Mouse (Mus musculus): ENCODE measurements around the gene Eif2ak4.

Gene Eif2ak4

GRCm38 (mm10) chr2:118464450-118464849 is 76.0 kb downstream of the Eif2ak4 start:
- no peak for DNase-seq (ENCODE audit: low spot score)

GRCm38 (mm10) chr2:118465894-118466293 is 77.5 kb downstream of the Eif2ak4 start:
- DNase-seq (ENCODE audit: low spot score): no peak

DNA sequence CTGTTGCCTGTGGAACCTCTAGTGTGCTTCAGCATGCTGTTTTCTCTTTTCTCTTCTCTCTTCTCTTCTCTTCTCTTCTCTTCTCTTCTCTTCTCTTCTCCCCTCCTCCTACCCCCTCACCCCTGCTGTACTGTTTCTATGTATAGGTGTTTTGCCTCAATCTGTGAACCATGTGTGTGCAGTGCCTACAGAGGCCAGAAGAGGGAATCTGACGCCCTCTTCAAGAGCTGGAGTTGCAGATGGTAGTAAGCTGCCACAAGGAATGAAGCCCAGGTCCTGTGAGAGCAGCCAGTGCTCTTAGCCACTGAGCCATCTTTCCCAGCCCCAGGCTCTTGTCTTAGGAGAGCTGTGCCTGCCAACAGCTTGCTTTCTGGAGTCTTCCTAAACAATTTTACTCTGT is 78.2 kb downstream of the Eif2ak4 start:
- no peak for DNase-seq (ENCODE audit: low spot score)

DNA sequence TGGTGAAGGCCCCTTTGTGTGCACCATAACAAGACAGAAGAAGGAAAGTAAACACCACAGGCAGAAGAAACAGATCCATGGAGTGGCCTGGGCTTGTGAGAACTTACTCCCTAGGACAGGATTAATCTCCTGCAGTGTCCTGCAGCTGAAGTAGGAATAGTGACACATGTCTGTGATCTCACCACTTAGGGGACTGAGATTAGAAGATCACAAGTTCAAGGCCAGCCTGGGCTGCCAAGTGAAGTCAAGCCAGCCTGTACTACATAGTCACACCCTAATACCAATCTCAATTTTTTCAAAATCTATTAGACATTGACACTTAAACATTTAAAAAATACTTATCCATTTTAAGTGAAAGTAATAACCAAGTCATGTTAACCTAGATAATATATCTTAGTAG is 79.9 kb downstream of the Eif2ak4 start:
- DNase-seq (ENCODE audit: low spot score): no peak

- DNase-seq (ENCODE audit: low spot score): no peak
Measured at GRCm38 (mm10) chr2:118478833-118479549, 90.6 kb downstream of the Eif2ak4 start.

- peak; percentile 96 for DNase-seq (ENCODE audit: low spot score)
Measured at GRCm38 (mm10) chr2:118479550-118479909, 91.1 kb downstream of the Eif2ak4 start, which contains the start of gene Srp14. Gene Srp14 (minus strand): TSS chr2:118479711.

- DNase-seq (ENCODE audit: low spot score): no peak
Measured at GRCm38 (mm10) chr2:118480886-118481285, 92.5 kb downstream of the Eif2ak4 start.

DNA sequence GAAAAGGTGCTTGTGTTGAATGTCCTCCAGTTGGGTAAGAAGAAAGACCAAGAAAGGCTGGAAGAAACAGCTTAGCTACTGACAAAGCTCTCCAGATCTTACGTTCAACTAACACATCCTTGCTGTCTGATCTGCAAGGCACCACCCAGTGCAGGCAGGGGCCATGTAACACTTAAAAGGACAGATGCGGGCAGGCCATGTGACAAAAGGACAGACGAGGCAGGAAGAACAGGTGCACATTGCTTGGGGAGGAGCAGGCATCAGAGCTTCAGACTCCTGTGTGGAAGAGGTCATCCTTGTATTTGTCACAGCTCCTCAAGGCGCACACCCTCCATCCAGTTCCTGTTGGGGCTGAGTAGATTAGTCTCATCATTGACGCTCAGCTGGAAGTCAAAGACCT is 94.6 kb downstream of the Eif2ak4 start:
- no peak for DNase-seq (ENCODE audit: low spot score)

- no peak for DNase-seq (ENCODE audit: low spot score)
Measured at GRCm38 (mm10) chr2:118484386-118484898, 96.0 kb downstream of the Eif2ak4 start.

DNA sequence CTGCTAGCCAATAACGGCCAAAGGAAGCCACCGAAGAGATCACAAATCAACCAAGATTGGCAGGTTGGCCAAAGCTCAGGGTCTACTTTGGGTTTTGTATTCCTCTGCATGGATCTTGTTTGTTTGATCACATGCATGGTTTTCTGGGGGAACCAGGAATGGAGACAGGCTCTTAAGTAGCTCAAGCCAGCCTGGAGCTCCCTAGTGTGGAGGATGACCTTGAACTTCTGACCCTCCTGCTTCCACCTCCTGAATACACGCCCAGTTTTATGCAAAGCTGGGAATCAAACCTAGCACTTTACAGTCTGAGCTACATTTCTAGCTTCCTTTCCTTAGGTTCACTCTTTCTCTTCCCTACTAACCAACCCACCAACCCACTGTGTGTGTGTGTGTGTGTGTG is 97.0 kb downstream of the Eif2ak4 start:
- DNase-seq (ENCODE audit: low spot score): no peak

DNA sequence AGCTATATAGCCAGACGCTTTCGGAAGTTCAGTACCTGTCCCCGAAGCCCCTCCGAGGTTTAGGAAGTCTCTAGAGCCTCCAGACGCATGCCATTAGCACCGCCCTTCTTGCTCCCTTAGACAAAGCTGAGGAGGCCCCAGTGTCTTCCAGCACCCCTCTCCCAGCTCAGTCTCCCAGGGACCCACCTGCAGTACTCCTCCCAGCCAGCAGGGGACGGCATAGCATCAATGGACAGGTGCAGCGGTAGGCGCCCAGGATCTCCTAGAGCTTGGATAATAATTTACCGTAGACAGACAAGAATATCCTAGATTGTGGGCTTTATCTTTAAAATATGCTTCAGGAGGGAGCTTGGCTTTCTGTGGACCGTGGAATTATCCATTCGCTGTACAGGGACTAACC is 98.5 kb downstream of the Eif2ak4 start:
- DNase-seq (ENCODE audit: low spot score): peak; percentile 73

- DNase-seq (ENCODE audit: low spot score): peak; percentile 37
Measured at GRCm38 (mm10) chr2:118487806-118488205, 99.4 kb downstream of the Eif2ak4 start.

DNA sequence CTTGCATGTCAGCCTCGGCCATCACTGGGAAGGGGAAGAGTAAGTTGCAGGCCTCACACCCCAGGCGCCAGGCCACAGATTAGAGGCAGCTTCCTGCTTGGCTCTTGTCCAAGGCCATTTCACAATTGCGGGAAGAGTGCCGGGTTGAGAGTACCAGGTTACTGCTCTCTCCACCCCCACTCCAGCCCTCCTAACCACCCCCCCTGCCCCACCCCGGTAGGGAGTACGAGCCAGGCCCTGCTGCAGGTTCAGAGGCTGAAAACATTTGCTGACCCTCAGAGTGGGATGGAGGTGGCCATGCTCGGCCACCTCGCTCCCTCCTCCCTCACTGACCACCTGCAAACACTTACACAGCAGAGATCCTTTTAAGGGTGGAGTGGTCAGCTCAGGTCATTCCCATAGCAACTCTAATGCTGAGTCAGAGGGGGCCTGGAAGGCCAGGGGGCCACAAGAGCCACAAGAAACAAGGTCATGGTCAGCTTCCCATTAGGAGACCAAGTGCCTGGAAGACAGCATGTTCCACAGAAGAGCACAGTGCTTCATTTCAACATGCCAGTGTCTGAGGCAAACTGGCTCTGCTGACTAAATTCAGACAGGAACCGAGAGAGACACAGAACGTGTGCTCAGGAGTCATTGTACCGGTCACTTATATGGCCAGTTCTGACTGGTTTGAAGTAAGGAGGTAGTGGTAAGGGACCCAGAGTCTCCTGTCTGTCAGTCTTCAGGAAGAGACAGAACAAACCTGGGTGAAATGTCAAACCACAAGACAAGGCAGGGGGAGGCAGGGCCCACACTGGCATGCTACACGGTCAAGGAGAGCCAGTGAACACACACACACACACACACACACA is 102.0 kb downstream of the Eif2ak4 start:
- DNase-seq (ENCODE audit: low spot score): peak; percentile 85

DNA sequence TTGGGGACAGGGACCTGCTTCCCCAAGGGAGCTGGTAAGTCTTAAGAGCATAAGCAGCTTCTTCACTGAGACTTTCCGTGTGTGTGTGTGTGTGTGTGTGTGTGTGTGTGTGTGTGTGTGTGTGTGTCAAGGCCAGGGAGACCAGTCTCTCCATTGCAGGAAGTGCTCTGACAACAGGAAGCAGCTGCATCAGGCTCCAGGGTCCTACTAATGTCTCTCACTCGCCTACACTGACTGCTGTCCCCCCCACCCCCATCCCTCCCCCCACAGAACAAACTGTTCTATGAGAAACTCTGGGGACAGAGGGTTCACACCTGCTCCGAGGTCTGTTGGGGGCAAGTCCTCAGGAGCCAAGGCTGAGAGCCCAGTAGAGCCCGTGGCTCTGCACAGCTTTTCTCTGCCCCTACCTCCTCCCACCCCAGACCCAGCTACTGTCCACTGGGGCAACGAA is 102.9 kb downstream of the Eif2ak4 start:
- DNase-seq (ENCODE audit: low spot score): peak; percentile 38

- no peak for DNase-seq (ENCODE audit: low spot score)
Measured at GRCm38 (mm10) chr2:118491741-118492395, 103.5 kb downstream of the Eif2ak4 start.

- DNase-seq (ENCODE audit: low spot score): no peak
Measured at GRCm38 (mm10) chr2:118495024-118495423, 106.6 kb downstream of the Eif2ak4 start.

DNA sequence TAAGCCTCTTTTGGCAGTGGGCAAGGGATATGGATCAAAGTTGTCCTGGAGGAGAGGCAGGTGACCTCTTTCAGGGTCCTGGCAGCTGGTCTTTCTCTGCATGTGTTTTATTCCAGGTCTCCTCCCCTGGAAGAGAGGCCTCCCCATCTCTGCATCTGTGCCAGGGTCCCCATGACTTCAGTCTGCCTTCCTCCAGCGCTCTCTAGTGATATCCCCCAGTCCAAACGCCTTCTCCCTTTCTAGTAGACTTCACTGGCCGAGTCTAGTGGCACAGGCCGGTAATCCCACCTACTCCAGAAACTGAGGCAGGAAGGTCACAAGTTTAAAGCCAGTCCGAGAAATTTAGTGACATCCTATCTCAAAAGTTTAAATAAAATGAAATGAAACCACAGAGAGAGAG is 109.5 kb downstream of the Eif2ak4 start:
- no peak for DNase-seq (ENCODE audit: low spot score)

GRCm38 (mm10) chr2:118498476-118498875 is 110.1 kb downstream of the Eif2ak4 start:
- no peak for DNase-seq (ENCODE audit: low spot score)

DNA sequence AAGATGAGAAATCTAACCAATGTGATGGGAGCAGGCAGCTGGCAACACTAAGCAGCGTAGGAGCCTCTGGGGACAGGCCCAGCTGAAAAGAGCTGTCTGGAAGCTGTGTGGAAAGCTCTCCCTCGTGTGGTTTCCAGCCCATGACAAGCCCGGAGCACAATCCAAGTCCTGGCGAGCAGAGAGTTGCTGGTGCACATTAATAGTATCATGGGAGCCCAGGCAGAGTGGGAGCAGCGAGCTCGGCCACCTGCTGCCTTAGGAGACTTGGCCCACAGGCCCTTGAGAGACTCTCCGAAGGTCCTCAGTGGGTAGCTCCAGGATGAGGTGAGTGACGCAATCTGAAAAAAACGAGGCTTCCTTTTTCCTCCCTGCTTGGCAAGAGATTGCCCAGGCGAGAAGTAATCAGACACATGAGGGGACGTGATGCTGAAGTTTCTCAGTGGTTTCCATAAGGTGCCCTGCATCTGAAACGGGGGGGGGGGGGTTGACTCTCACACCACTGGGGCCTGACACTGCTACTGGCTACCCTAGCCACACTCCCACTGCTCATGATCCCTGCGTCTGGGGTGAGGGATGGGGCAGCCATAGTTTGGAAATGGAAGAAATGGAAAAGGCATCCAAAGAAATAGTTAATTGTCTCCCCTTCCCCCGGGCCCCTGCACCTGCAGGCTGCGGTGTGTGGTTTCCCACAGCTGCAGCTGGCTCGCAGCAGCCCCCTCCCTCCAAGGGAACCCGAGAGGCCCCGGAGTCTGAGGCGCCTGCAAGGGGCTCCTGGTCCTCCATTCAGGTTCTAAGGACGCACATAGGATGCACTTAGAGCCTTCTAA is 110.9 kb downstream of the Eif2ak4 start:
- peak; percentile 53 for DNase-seq (ENCODE audit: low spot score)

GRCm38 (mm10) chr2:118500191-118500590 is 111.8 kb downstream of the Eif2ak4 start:
- no peak for DNase-seq (ENCODE audit: low spot score)

GRCm38 (mm10) chr2:118507126-118507525 is 118.7 kb downstream of the Eif2ak4 start:
- no peak for DNase-seq (ENCODE audit: low spot score)
